Mouse (Mus musculus): ENCODE data around the gene Adat3. TPM values are rescaled to one million over a fixed set of nuclear protein-coding genes. Genes with fewer than 3 reads are reported as not detected.

Adat3 gene
- total RNA-seq (2021) = 1 to 10 TPM; 2.8 TPM
- long read RNA-seq, experiment 1, partial matches to known transcripts = 0 of 7 reads
- long read RNA-seq, experiment 1, other reads (novel, unspliced or antisense) = 1 of 7 reads
- long read RNA-seq, experiment 2, partial matches to known transcripts = 0 of 5 reads
- long read RNA-seq, experiment 2, other reads (novel, unspliced or antisense) = 0 of 5 reads

GRCm38 (mm10) chr10:80602698-80603325 lies at the start of gene Adat3, which contains the start of gene Scamp4:
Gene Adat3 (plus strand): TSS chr10:80602880.
Gene Scamp4 (plus strand): TSS chr10:80602872.
- peak; percentile 95 to 97 for DNase-seq (ENCODE audit: low spot score in 2 of 2)
- intact Hi-C loops (cut with DNase I) = no loop called here

DNA sequence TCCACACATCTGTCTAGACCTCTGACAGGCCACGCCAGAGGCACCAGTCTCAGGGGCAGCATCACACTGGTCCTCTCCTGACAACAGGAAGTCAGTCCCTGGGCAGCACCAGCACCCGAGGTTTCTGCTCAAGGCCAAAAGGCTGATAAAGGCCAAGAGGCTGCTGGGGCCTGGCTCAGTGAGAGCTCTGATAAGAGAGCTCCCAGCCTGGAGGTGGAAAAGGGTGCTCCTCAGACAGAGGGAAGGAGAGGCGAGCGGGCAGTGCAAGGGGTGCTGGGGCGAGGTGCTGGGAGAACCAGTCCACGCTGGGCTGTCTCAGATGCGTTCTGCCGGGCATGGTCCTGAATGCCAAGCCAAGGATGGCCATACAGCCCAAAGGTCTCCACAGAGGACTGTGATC lies 49.1 kb upstream of the Adat3 start:
- no peak for DNase-seq (ENCODE audit: low spot score in 2 of 2)
- intact Hi-C loops (cut with DNase I) = no loop called here

- intact Hi-C loops (cut with DNase I) = no loop called here
- DNase-seq (ENCODE audit: low spot score in 2 of 2) = no peak
Measured at GRCm38 (mm10) chr10:80553997-80554396, 48.7 kb upstream of the Adat3 start.

- intact Hi-C loops (cut with DNase I) = no loop called here
- DNase-seq (ENCODE audit: low spot score in 2 of 2) = peak; percentile 75
Measured at GRCm38 (mm10) chr10:80557346-80557965, 45.2 kb upstream of the Adat3 start.

DNA sequence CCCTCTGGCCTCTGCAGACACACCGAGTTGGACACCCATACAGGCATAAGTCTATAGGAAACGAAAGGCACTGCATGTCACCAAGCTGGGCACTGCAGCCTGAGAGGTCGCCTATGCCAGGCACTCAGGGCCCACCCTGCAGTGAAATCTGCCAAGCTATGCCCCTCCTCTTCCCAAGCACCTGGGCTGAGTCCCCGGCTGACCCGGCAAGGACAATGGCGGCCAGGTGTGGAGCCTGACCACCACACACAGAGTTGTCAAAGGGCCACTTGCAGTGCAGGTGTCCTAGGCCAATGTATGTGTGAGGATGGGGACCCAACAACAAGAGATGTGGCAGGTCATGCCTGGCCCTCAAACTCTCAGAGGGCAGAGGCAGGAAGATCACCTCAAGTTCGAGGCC lies 43.2 kb upstream of the Adat3 start:
- DNase-seq (ENCODE audit: low spot score in 2 of 2) = no peak

GRCm38 (mm10) chr10:80560621-80561020 lies 42.1 kb upstream of the Adat3 start:
- intact Hi-C loops (cut with DNase I) = no loop called here

More for the DNA sequence above, 43.2 kb upstream of the Adat3 start:
- intact Hi-C loops (cut with DNase I) = no loop called here

DNA sequence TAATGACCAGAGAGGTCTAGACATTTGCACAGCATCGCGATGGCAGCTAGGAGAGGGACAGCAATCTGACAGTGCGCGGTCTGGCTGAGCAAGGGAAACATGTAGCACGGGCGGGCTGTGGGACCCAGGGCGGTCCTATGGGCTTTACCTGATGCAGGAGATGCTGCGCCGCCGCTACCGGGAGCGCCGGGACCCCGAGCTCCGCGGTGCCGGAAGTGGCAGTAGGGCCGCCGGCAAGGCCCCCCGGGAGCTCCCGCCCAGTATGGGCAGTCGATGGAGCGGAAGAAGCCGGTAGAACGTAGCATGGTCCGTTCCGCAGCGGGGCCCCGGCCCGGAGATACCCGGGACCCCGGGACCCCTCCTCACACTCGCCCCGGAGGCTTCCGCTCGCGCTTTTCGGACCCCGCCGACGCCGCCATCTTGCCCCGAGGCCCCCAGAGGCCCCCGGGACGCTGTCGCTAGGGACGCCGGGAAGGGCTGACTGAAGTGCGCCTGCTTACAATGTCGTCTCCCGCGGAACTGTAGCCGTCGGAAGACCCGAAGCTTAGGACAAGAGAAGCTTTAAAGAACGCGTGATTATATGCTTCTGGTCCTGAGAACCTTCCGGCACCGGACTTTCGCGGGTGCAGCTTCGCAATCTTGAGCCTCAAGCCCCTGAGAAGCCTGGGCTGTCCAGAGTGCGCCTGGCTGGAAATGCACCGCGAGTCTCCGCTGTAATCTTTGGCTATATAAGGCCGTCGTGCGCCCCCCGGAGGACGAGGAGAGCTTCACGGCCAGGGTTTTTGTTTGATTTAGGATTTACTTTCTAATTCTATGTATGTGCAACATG lies 41.4 kb upstream of the Adat3 start, which contains the start of gene Rexo1:
Gene Rexo1, minus strand, starts transcription at position 445 of the 829 bp plus-strand sequence.
- peak; percentile 94 to 96 for DNase-seq (ENCODE audit: low spot score in 2 of 2)
- intact Hi-C loops (cut with DNase I) = no loop called here

More at GRCm38 (mm10) chr10:80560621-80561020, 42.1 kb upstream of the Adat3 start:
- no peak for DNase-seq (ENCODE audit: low spot score in 2 of 2)

- peak; percentile 92 to 94 for DNase-seq (ENCODE audit: low spot score in 2 of 2)
- intact Hi-C loops (cut with DNase I) = no loop called here
Measured at GRCm38 (mm10) chr10:80566375-80567092, 36.1 kb upstream of the Adat3 start.

DNA sequence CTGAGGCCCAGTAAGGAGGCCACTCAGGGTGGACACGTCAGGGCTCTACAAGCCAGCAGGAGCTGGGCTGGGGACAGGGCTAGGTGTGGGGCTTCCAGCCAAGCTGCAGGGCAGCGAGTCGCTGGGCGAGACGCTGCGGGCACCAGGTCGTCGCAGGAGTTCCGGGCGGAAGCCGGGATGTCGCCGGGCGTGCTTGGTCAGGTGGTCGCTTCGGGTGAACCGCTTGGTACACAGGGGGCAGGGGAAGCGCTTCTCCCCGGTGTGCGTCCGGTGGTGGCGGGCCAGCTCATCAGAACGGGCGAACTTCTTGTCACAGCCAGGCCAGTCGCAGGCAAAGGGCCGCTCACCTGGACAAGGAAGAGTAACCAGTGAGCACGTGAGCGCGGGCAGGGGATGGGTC lies 33.8 kb upstream of the Adat3 start:
- intact Hi-C loops (cut with DNase I) = no loop called here
- DNase-seq (ENCODE audit: low spot score in 2 of 2) = no peak

DNA sequence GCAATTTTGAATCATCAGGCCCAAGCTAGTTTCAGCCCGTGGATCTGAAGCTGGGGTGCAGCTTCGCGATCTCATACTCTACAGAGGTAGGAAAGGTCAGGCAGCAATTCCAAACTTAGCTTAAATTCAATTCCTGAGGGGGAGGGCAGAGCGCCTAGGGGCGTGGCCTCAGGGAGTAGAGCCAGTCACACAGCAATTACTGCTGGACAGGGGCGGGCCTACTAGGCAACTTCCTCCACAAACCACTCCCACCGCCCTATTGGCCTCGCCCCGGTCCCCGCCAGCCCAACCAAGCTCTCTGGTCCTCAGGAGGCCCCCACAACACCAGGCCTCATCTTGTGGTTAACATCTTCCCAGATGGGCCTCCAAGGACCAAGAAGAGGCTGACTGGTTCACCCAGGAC lies 33.0 kb upstream of the Adat3 start:
- no peak for DNase-seq (ENCODE audit: low spot score in 2 of 2)
- intact Hi-C loops (cut with DNase I) = no loop called here

GRCm38 (mm10) chr10:80570419-80570818 lies 32.3 kb upstream of the Adat3 start:
- intact Hi-C loops (cut with DNase I) = no loop called here
- DNase-seq (ENCODE audit: low spot score in 2 of 2) = no peak

DNA sequence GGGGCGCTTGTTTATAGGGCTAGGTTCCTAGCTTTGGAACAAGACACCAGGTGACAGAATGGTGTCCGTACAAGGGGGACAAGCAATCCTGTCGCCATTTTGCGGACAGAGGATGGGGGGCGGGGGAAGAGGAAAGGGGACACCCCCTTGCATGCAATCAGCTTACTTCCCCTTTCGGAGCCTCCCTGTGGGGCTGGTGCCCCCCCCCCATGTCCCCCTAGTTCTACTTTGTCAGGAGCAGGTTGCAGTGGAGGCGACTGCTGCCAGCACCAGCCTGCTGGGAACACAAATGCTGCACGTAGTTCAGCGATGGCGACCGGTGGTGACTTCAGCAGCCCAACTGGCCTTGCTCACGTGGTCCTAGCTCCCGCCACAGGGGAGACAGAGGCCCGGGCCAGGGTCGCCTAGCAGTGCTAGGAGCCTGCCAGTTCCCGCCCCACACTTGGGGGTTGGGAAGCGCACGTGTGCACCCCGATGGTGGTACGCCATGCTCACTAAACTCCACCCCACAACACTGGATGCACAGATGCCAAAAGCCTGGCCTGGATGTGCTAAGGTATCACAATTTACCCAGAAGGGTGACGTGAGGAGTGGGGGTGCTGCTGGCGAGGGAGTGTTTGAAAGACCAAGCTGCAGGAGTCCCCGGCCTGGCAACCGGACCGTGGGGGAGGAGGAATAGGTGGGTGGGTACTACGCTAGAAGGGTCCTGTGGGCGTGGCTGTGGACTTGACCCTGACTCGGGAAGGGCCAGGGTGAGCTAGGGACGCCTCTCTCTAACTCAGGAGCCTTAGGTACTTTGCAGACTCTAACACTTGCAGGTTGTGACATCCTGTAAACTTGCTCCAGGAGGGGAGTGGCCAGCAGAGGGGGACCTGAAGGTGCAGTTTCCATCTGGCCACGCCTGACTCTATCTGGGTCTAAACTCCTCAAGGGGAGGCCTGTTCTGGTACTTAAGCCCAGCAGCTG lies 31.5 kb upstream of the Adat3 start:
- DNase-seq (ENCODE audit: low spot score in 2 of 2) = no peak
- intact Hi-C loops (cut with DNase I) = no loop called here

DNA sequence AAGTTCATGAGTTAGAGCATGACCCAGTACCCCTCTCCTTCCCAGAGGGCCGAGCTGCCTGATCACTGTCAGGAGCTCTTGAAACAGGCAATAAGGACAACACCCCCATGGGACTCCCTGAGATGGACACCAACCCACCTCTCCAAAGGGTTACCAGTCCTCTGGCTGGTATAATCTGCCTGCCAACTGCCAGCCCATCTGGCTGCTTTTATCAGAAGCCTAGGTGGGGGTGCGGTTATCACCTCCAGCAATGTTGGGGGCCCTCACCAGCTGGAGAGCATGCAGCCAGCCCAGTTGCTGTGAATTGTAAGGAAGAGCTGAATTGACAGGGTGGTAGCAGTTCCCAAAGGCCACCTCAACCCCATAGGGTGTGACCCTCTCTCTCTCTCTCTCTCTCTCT lies 30.2 kb upstream of the Adat3 start:
- no peak for DNase-seq (ENCODE audit: low spot score in 2 of 2)
- intact Hi-C loops (cut with DNase I) = no loop called here

DNA sequence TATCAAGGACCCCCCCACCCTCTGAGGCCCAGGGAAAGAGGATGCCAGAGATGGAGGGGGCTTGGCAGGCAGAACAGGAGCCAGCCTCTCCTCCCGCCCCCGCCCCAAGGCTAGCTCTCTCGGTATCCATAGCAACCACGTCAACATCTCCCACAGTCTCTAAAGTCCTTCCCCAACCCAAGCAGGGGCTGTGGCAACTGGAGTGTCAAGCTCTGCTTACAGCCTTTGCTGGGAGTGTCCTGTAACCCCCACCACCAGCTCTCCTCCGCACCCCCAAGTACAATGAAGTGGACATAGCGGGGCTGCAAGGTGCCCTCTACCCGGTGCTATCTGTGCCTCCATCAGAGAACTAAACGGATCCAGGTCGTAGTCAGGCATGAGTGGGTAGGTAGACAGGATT lies 28.7 kb upstream of the Adat3 start:
- DNase-seq (ENCODE audit: low spot score in 2 of 2) = peak; percentile 58 to 80
- intact Hi-C loops (cut with DNase I) = no loop called here

GRCm38 (mm10) chr10:80574896-80575295 lies 27.8 kb upstream of the Adat3 start:
- no peak for DNase-seq (ENCODE audit: low spot score in 2 of 2)
- intact Hi-C loops (cut with DNase I) = loop anchor here (5.0 kb wide), 2 partner anchors 47 to 107 kb away; partner anchors contain the start of gene Csnk1g2

DNA sequence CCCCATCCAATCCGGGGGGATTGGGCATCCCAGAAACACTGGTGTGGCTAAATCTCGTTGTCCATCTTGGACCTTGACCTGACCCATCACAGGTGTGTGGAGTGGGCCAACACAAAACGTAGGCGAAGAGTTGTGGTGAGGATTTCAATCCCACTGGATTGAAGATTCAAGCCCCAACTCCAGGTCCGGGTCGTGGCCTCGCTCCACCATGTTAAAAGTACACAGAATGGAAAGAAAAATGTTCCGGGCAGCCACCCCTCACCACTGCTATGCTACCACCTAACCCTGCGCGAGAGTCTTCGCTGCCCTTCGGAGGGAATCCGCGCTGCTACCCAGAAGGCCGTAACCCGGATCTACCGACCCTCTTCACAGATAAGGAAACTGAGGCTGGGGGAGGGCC lies 26.8 kb upstream of the Adat3 start:
- DNase-seq (ENCODE audit: low spot score in 2 of 2) = no peak
- intact Hi-C loops (cut with DNase I) = loop anchor here (5.0 kb wide), 2 partner anchors 46 to 106 kb away; partner anchors contain the start of gene Csnk1g2

GRCm38 (mm10) chr10:80576351-80577194 lies 26.1 kb upstream of the Adat3 start:
- intact Hi-C loops (cut with DNase I) = loop anchor here (5.0 kb wide), 2 partner anchors 46 to 106 kb away; partner anchors contain the start of gene Csnk1g2
- DNase-seq (ENCODE audit: low spot score in 2 of 2) = peak in 1 of 2 experiments; percentile 49
